Mouse (Mus musculus): ENCODE measurements around the gene Gm21970.

Gene Gm21970

DNA sequence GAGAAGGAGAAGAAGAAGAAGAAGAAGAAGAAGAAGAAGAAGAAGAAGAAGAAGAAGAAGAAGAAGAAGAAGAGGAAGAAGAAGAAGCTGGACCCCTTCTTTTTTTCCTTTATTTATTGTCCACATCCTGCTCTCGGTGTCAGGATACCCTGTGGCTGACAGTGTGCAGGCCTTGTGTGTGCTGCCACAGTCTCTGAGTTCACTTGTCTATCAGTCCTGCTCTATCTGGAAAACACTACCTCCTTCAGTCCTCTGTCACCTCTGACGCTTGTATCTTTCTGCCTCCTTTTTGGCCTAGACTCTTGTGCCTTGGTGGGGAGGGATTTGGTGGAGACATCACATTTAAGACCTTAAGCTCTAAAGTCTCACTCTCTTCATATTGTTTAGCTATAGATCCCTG lies 71.9 kb downstream of the Gm21970 start:
- DNase-seq (ENCODE audit: low read depth, low spot score), result no peak

- DNase-seq (ENCODE audit: low read depth, low spot score), result no peak
Measured at GRCm38 (mm10) chr16:91463836-91464400, 72.4 kb downstream of the Gm21970 start.

GRCm38 (mm10) chr16:91464594-91465504 lies 73.3 kb downstream of the Gm21970 start:
- peak; percentile 97 for DNase-seq (ENCODE audit: low read depth, low spot score)

DNA sequence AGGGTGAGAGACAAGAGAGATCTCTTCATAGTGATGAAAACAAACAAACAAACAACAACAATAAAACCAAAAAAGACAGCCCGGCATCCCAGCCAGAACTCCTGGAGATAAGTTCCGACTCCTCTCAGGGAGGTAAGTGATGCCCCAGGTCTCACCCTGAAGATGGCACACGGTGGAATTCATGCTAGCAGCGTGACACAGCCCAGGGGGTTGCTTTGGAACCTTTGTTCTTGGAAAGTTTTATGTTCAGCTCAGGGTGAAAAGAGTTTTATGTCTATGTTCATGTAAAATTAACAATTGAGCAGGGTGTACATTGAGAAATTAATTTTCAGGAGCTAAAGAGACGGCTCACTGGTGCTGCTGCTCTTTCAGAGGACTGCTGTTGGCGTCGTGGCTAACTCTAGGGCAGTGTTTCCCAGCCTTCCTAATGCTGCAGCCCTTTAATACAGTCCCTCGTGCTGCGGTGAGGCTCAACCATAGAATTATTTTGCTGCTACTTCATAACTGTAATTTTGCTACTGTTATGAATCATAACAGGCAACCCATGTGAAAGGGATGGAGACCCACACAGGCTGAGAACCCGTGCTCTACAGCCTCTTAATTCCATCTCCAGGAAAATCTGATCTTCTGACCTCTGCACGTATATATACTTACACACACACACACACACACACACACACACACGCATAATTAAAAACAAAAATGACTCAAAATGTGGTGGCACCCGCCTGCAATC lies 74.2 kb downstream of the Gm21970 start:
- DNase-seq (ENCODE audit: low read depth, low spot score), result no peak

DNA sequence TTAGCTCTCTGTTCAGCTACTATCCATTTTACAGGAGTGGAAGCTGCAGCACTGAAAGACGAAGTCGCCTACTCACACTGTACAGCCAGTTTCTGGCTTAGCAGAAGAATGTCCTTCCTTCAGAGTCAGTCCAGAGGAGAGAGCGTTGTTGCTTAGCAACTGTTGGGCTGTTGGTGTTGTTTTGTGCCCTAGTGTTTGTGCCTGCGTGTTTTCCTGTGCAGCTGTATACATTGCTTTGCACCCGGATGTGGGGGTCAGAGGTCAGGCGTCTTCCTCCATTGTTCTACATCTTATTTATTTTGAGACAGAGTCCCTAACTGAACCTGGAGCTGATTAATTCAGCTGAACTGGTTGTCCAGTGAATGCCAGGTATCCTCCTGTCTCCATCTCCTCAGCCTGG lies 75.0 kb downstream of the Gm21970 start:
- DNase-seq (ENCODE audit: low read depth, low spot score), result peak; percentile 39

All from ZHBTc4 (cell line).